1 mouse cellular context compared by ENCODE assay signal in genomic region chr19:5406531-5407126, GRCm38 (mm10).
TF ChIP-seq lines count a peak whose summit lies in the region.

No protein-coding gene starts in this region.

TF ChIP-seq in CH12.LX, 34 proteins besides CTCF, POLR2A, EP300 and RAD21:
- TF ChIP-seq NELFE (IDR thresholded peaks at IDR 0.05; ENCODE audit: low read depth, low read length) (0 out of 2 replicates have a peak, but pooled peaks have one; percentile 10), NRF1 (IDR thresholded peaks at IDR 0.05; ENCODE audit: low read depth, low read length) (peak; percentile 72), SIN3A (IDR thresholded peaks at IDR 0.05; ENCODE audit: low read length) (peak; percentile 48; the same call in 1 of the 2 replicates), TBP (conservative IDR thresholded peaks at IDR 0.05; ENCODE audit: low read depth, low read length) (0 out of 2 replicates have a peak, but pooled peaks have one; percentile 38)
